Mouse (Mus musculus) megakaryocyte, embryonic 14.5 days (primary cell): ENCODE data around the gene Defb3. TPM values are rescaled to one million over a fixed set of nuclear protein-coding genes. Genes with fewer than 3 reads are reported as not detected.
"Not testable (repeated sequence)": the region's sequence is repeated elsewhere in the genome, so short reads cannot be mapped to it uniquely, and the experiment has no call there.

Experiments
- H3K27me3 ChIP-seq: replicated peaks from 2 replicates; pipeline ENCODE3; 2012; ENCODE audit warnings: inconsistent platforms
- H3K36me3 ChIP-seq: replicated peaks from 2 replicates; pipeline ENCODE3; 2012; ENCODE audit warnings: low read length, inconsistent platforms, mixed read lengths
- H3K4me1 ChIP-seq: 2 replicates; pipeline ENCODE4 v1.6.1; 2012; ENCODE audit warnings: inconsistent platforms
- H3K4me3 ChIP-seq: replicated peaks from 2 replicates; pipeline ENCODE3; 2012; ENCODE audit warnings: moderate library complexity, mild to moderate bottlenecking, inconsistent platforms
- H3K9me3 ChIP-seq: 2 replicates; pipeline ENCODE4 v1.6.1; 2012; ENCODE audit warnings: inconsistent platforms
- FLI1 ChIP-seq: IDR thresholded peaks from 2 replicates; pipeline ENCODE4 v1.6.1; 2012; ENCODE audit warnings: low read length, inconsistent platforms, mixed read lengths
- GATA1 ChIP-seq: IDR thresholded peaks from 3 replicates; pipeline ENCODE4 v1.6.1; 2012; ENCODE audit warnings: mixed read lengths, low read length, inconsistent platforms, borderline replicate concordance
- polyA plus RNA-seq: library from polyadenylated mRNA; stranded (reverse); fragments of >175 nt; gene quantifications from 2 replicates; pipeline ENCODE4 v1.2.3, GENCODE M21; 2012; ENCODE audit warnings: low replicate concordance; ENCODE audit not compliant: insufficient read depth

Gene Defb3
- not detected in 2 replicates for polyA plus RNA-seq

- H3K4me1 ChIP-seq, H3K36me3 ChIP-seq, H3K27me3 ChIP-seq: not testable (repeated sequence)
These were observed at the start of gene Defb3 for GRCm38 (mm10) chr8:19293060-19293459. Defb3 (plus strand) TSS chr8:19293360.

GRCm38 (mm10) chr8:19247280-19247679 lies 45.9 kb upstream of the Defb3 start, which contains the start of gene Defb5:
Defb5 (plus strand) TSS chr8:19247580.
- no peak within 1 kb of the TSS for H3K4me3 ChIP-seq
- H3K4me1 ChIP-seq: no peaks in the 10 kb centered on the region
- TF ChIP-seq FLI1 (no peak), GATA1 (no peak)
- H3K36me3 ChIP-seq: no peaks in the 10 kb centered on the region
- no peaks in the 10 kb centered on the region for H3K9me3 ChIP-seq
- no peaks in the 10 kb centered on the region for H3K27me3 ChIP-seq

More at GRCm38 (mm10) chr8:19293060-19293459, at the start of gene Defb3:
- H3K4me3 ChIP-seq, H3K9me3 ChIP-seq: not testable (repeated sequence)

- Histone ChIP-seq H3K4me1 (no peaks in the 10 kb centered on the region), H3K4me3 (no peak overlapping the region), H3K27me3 (no peaks in the 10 kb centered on the region), H3K36me3 (no peaks in the 10 kb centered on the region), H3K9me3 (no peaks in the 10 kb centered on the region)
- TF ChIP-seq GATA1: no peak
These were observed 35.0 kb upstream of the Defb3 start for GRCm38 (mm10) chr8:19258136-19258535.

GRCm38 (mm10) chr8:19259667-19260066 lies 33.5 kb upstream of the Defb3 start:
- Histone ChIP-seq H3K4me1 (no peaks in the 10 kb centered on the region), H3K4me3 (no peak overlapping the region), H3K9me3 (no peaks in the 10 kb centered on the region), H3K27me3 (no peaks in the 10 kb centered on the region), H3K36me3 (no peaks in the 10 kb centered on the region)
- TF ChIP-seq GATA1 (no peak), FLI1 (no peak)

- not testable (repeated sequence) for H3K4me3 ChIP-seq, H3K4me1 ChIP-seq, H3K36me3 ChIP-seq, H3K9me3 ChIP-seq, H3K27me3 ChIP-seq
These were observed 5.2 kb downstream of the Defb3 start for GRCm38 (mm10) chr8:19298361-19298760.

- Histone ChIP-seq H3K4me3 (no peak overlapping the region), H3K9me3 (no peaks in the 10 kb centered on the region), H3K36me3 (no peaks in the 10 kb centered on the region), H3K27me3 (no peaks in the 10 kb centered on the region), H3K4me1 (no peaks in the 10 kb centered on the region)
- no peak for TF ChIP-seq FLI1
- no peak for TF ChIP-seq GATA1
These were observed 38.7 kb downstream of the Defb3 start for GRCm38 (mm10) chr8:19331836-19332235.

Other genes starting within 250 kb of the Defb3 start
- gene Defb39, start 228.6 kb upstream of the Defb3 start, polyA plus RNA-seq: not detected in 2 replicates
- gene Defb12, start 178.5 kb upstream of the Defb3 start, polyA plus RNA-seq: not detected in 2 replicates
- not detected in 2 replicates for gene Defb34, start 169.6 kb upstream of the Defb3 start, polyA plus RNA-seq
- not detected in 2 replicates for gene Gm45826, start 152.6 kb upstream of the Defb3 start, polyA plus RNA-seq
- gene Defb14, start 99.0 kb upstream of the Defb3 start, polyA plus RNA-seq: not detected in 2 replicates
- not detected in 2 replicates for gene Defb4, start 94.7 kb upstream of the Defb3 start, polyA plus RNA-seq
- not detected in 2 replicates for gene Defb6, start 67.9 kb upstream of the Defb3 start, polyA plus RNA-seq
- gene Defb46, start 53.4 kb upstream of the Defb3 start, polyA plus RNA-seq: not detected in 2 replicates
- gene Defb5, start 45.8 kb upstream of the Defb3 start, polyA plus RNA-seq: not detected in 2 replicates
- gene Defb8, start 154.2 kb downstream of the Defb3 start, polyA plus RNA-seq: not detected in 2 replicates
- not detected in 2 replicates for gene Defb7, start 201.7 kb downstream of the Defb3 start, polyA plus RNA-seq